Mouse (Mus musculus): ENCODE data around the gene Fam174b. TPM values are rescaled to one million over a fixed set of nuclear protein-coding genes. Genes with fewer than 3 reads are reported as not detected.

The Fam174b gene
- polyA plus RNA-seq, 1 experiment from 2014 or later, result 45.5 TPM

DNA sequence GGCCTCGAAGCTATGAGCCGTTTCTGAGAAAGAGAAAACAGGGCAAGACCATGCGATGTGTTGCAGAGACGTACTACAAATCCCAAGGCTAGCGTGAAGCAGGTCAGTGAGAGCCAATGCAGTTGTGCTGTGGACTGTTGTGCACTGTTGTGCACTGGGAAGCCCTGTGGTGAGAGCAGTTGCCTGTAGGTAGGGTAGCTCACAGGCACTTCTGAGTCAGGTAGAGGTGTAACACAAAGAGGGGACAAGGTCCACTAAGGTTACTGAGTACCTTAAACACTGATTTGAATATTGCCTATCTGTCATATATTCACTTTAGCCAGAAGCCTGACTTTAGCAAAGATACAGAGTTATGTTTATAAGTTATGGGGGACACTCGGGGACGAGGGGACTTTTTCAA is 74.4 kb downstream of the Fam174b start:
- ATAC-seq (ENCODE audit: insufficient number of reproducible peaks, insufficient read depth, low FRiP score, low read depth), result no peak
- no peaks in the 10 kb centered on the region for H3K27me3 ChIP-seq (ENCODE audit: control insufficient read depth, insufficient read depth, low read length)
- no peak overlapping the region for H3K9ac ChIP-seq (ENCODE audit: low read length)
- H3K4me3 ChIP-seq (ENCODE audit: control insufficient read depth in 1 of 2, insufficient read depth in 1 of 2, low read depth in 1 of 2, low read length in 2 of 2), result no peak overlapping the region
- H3K9me3 ChIP-seq (ENCODE audit: control insufficient read depth, low read length), result no peaks in the 10 kb centered on the region
- WGBS, result 83% methylated on average over 7 of the region's 7 CpGs
- no peak overlapping the region for H3K27ac ChIP-seq (replicated peaks in 1 of 2; ENCODE audit: control insufficient read depth in 1 of 2, insufficient read depth in 1 of 2, low read depth in 2 of 2, low read length in 2 of 2)
- no peaks in the 10 kb centered on the region for H3K36me3 ChIP-seq (ENCODE audit: control insufficient read depth, insufficient read depth, low read length)
- no peak overlapping the region for H3K4me2 ChIP-seq (ENCODE audit: low read length)
- no peaks in the 10 kb centered on the region for H3K4me1 ChIP-seq (ENCODE audit: control insufficient read depth in 2 of 2, insufficient read depth in 2 of 2, low read length in 2 of 2)

DNA sequence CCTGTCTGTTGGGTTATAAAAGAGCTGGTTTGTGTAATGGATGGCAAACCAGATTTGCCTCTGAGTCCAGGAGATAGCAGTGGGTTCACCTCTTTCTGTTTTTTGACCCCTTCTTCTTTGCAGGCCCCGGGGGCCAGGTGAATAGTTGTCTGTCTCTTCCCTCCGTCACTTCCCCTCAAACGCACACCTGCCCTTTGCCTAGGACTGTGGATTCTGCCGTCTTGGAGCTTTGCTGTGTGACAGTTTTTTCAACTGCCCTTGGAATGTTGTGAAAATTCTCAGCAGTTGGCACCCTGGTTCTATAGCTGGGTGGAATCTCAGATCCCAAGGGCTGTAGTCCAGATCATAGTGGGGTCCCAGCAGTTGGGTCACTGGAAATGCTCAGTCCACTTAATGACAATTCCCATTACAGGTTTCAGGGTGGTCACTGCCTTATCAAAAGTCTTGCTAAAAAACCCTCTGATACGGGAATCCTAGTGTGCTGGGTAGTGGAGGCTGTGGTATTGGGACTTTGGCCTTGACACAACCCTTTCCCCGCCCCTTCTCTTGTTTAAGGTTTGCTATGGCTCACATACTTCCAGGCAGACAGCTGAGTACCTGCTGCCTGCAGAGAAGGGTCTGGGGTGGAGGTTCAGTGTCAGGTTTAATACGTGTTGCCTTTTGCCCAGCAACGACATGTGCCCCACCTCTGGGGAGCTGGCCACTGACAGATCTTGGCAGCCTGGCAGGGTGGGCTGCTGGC is 76.3 kb downstream of the Fam174b start:
- WGBS, result 75% methylated on average over 8 of the region's 8 CpGs
- no peaks in the 10 kb centered on the region for H3K9me3 ChIP-seq (ENCODE audit: control insufficient read depth, low read length)
- H3K4me3 ChIP-seq (ENCODE audit: control insufficient read depth in 1 of 2, insufficient read depth in 1 of 2, low read depth in 1 of 2, low read length in 2 of 2), result no peak overlapping the region
- no peak overlapping the region for H3K27ac ChIP-seq (replicated peaks in 1 of 2; ENCODE audit: control insufficient read depth in 1 of 2, insufficient read depth in 1 of 2, low read depth in 2 of 2, low read length in 2 of 2)
- ATAC-seq (ENCODE audit: insufficient number of reproducible peaks, insufficient read depth, low FRiP score, low read depth), result no peak
- no peak overlapping the region for H3K9ac ChIP-seq (ENCODE audit: low read length)
- no peak overlapping the region for H3K4me2 ChIP-seq (ENCODE audit: low read length)
- no peaks in the 10 kb centered on the region for H3K4me1 ChIP-seq (ENCODE audit: control insufficient read depth in 2 of 2, insufficient read depth in 2 of 2, low read length in 2 of 2)
- H3K27me3 ChIP-seq (ENCODE audit: control insufficient read depth, insufficient read depth, low read length), result no peaks in the 10 kb centered on the region
- no peaks in the 10 kb centered on the region for H3K36me3 ChIP-seq (ENCODE audit: control insufficient read depth, insufficient read depth, low read length)

DNA sequence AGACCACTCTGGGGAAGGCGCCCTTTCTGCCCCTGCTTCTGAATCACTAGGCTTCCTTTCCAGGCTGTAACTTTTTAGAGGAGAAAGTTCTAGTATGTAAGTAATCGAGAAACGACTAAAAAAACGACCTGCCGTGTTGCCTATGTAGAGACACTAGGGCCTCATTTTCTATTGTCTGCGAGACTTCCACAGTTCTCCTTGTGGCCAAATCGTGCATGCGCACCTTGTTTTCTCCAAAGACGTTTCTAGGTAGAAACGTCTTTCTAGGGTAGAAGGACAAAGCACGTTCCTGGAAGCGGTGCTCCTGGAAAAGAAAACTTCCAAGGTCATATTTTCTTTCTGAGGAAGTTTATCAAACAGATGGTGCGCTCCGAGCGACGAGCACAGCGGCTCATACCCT is 79.3 kb downstream of the Fam174b start:
- WGBS, result 74% methylated on average over 17 of the region's 17 CpGs

More for the DNA sequence above, 79.3 kb downstream of the Fam174b start:
- Histone ChIP-seq H3K27me3 (ENCODE audit: control insufficient read depth, insufficient read depth, low read length) (no peaks in the 10 kb centered on the region), H3K4me1 (ENCODE audit: control insufficient read depth in 2 of 2, insufficient read depth in 2 of 2, low read length in 2 of 2) (no peaks in the 10 kb centered on the region), H3K36me3 (ENCODE audit: control insufficient read depth, insufficient read depth, low read length) (no peaks in the 10 kb centered on the region), H3K9ac (ENCODE audit: low read length) (no peak overlapping the region), H3K4me3 (ENCODE audit: control insufficient read depth in 1 of 2, insufficient read depth in 1 of 2, low read depth in 1 of 2, low read length in 2 of 2) (no peak overlapping the region), H3K9me3 (ENCODE audit: control insufficient read depth, low read length) (no peaks in the 10 kb centered on the region), H3K4me2 (ENCODE audit: low read length) (no peak overlapping the region), H3K27ac (replicated peaks in 1 of 2; ENCODE audit: control insufficient read depth in 1 of 2, insufficient read depth in 1 of 2, low read depth in 2 of 2, low read length in 2 of 2) (no peak overlapping the region)
- no peak for ATAC-seq (ENCODE audit: insufficient number of reproducible peaks, insufficient read depth, low FRiP score, low read depth)

Small RNA genes within 50 kb of the gene (microRNA-seq; reads per million reads assigned to microRNA genes)
- gene Mir7234, result not detected

Other genes starting within 250 kb of the Fam174b start
- gene Chd2, start 198.5 kb upstream of the Fam174b start, polyA plus RNA-seq (2014; fragmentation: Nextera tagmentation; extraction: Ambion mirVana), result 46.9 and 53.0 TPM in 2 replicates